Mouse (Mus musculus) lung, postnatal 4 days (tissue): ENCODE measurements at regions not wholly inside any gene's neighbourhood (a gene's known extent, or its start where the extent isn't known, plus 50 kb on each side); places are given as distances from the start of the nearest gene placed in this dataset.

ENCODE experiments used
- DNase-seq, 2 experiments: peaks; one replicate each; pipeline ENCODE4 v3.0.0; 2021

- DNase-seq, result no peak
These were observed 627.3 kb upstream of the Tmprss15 start for GRCm38 (mm10) chr16:79718230-79718629.

DNA sequence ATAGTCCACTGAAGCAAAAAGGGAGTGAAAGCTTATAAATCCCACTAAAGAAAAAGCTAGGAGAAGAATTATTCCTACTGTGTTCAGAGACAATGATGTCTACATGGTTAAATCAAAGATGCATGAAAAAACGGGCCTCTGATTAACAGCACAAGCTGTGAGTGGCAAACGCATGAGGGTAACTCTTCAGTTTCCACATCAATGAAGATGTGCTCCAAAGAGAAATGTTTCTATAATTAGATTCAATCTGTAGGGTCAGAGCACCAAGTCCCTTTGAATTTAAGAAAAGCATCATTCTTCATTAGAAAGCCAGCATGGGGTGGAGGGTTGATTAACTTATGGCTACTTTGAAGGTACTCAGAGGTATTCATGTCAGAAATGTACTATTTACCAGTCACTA is 601.5 kb upstream of the Tmprss15 start:
- DNase-seq, result no peak

- no peak for DNase-seq
These were observed 560.4 kb upstream of the Tmprss15 start for GRCm38 (mm10) chr16:79651162-79651741.

DNA sequence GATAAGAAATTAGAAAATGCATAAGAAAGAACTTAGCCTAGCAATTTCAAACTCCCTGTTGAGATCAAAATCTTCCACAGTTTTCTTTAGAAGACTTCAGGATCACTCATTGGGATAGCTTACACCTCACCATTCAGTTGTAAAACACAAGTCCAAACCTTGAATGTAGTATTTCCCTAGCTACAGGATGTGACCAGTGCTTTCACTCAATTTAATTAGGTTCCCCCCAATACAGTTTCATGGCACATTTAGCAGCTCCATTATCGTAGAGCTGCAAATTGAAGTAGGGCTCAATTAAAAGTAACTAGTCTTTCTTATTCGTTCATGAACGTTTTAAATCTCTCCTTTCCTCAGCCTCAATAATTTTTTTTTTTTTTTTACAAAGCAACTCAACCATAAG is 550.0 kb upstream of the Tmprss15 start:
- DNase-seq, result no peak

GRCm38 (mm10) chr16:79627139-79627538 is 536.2 kb upstream of the Tmprss15 start:
- no peak for DNase-seq

GRCm38 (mm10) chr16:79611002-79611401 is 520.1 kb upstream of the Tmprss15 start:
- no peak for DNase-seq

DNA sequence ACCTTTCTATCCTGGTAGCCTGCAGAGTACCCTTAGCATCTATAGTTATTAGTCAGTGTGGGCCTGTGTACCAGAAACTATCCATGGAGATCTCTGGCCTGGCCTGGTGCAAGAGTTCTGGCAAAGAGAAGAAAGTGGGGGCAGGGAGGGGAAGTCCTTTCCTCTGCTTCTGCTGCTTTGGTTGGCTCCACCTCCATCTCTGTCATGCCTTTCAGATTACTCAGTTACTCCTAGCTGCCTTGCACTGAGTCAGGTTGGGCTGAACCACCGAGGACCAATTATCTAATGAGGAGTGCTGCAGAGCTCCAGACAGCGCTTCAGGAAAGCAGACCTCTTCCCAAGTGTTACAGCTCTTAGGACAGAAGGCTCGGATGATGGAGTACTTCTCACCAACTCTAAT is 500.0 kb upstream of the Tmprss15 start:
- no peak for DNase-seq

- no peak for DNase-seq
These were observed 494.8 kb upstream of the Tmprss15 start for GRCm38 (mm10) chr16:79585745-79586144.

DNA sequence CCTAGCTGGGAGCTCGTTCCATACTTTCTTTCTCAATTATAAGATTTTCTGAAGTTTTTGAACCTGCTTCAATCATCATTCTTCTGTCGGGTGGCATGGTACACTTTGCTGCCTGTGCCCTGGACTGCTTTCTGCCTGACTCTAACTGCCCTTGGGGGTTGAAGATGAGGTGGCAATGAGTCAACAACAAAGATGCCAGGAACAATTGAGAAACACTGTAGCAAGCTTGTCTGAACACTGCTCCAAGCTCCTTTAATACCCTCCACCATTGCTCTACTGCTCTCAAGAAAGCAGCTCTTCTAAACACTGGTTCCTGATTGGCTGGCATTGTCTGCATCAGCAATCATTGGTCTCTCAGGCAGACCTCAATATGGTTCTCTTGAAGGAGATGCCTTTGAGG is 480.0 kb upstream of the Tmprss15 start:
- DNase-seq, result no peak

GRCm38 (mm10) chr16:79534370-79534769 is 443.5 kb upstream of the Tmprss15 start:
- no peak for DNase-seq

GRCm38 (mm10) chr16:79492493-79492892 is 401.6 kb upstream of the Tmprss15 start:
- DNase-seq, result no peak

GRCm38 (mm10) chr16:79450871-79451270 is 360.0 kb upstream of the Tmprss15 start:
- DNase-seq, result no peak

DNA sequence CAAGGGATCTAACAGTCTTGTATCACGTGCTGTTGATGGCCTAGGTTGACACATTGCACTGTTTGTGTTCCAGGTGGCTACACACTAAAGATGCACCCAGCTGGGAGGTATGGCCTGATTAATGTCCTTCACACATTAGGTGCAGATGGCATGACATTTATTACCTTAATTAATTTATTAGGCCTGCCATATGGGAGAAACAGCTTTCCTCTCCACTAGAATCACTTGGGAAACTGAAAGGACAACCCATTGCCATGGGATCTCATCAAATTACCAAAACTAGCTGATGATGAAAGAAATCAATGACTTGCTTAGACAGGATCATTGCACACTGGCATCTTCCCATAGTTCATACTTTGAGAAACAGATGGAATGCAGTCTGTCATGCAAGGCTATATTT is 358.8 kb upstream of the Tmprss15 start:
- DNase-seq, result no peak

DNA sequence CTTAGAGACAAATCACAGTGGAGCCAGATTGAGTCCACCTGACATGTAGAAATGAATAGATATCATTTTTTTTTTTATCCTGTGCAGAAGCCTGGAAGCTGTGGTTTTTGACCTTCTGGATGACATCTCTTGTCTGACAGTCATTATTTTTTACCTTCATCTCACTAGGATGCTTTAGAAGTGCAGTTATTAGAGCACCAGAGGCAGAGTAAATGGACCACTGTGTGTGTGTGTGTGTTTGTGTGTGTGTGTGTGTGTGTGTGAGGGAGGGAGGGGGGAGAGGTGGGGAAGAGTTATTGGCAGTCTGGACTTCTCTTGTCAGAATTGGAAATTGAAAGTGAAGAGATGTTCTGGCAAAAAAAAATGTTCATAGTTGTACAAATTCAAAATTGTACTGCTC is 316.5 kb upstream of the Tmprss15 start:
- DNase-seq, result no peak

DNA sequence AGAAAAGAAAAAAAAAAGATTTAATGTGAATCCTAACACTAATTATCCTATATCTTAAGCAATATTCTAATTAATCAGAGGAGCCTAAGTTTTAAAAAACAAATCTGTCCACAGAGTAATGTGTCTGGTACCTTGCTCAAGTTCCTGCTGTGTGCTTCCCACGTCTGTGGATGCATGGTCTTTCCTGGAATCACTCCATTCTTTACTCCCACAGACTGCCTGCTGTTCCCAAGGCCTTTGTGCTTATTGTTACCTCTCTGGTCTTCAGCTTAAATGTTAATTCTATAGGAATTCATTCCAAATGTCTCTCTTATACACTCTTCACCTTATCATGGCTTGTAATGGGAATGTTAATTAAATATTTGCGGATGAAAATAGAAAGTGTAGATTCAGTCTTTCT is 315.3 kb upstream of the Tmprss15 start:
- DNase-seq, result no peak

- DNase-seq, result no peak
These were observed 313.2 kb upstream of the Tmprss15 start for GRCm38 (mm10) chr16:79404064-79404463.

GRCm38 (mm10) chr16:79400100-79400499 is 309.2 kb upstream of the Tmprss15 start:
- no peak for DNase-seq

GRCm38 (mm10) chr16:79398476-79398875 is 307.6 kb upstream of the Tmprss15 start:
- DNase-seq, result no peak

DNA sequence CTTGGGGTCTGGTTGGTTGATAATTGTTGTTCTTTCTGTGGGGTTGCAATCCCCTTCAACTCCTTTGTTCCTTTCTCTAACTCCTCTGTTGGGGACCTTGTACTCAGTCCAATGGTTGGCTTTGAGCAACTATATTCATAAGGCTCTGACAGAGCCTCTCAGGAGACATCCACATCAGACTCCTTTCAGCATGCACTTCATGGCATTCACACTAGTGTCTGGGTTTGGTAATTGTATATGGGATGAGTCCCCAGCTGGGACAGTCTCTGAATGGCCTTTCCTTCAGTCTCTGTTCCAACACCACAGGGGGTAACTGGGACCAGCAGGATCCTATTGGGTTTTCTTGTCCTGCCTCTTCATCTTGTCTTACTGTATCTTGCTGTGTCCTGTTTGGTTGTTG is 303.5 kb upstream of the Tmprss15 start:
- no peak for DNase-seq

- DNase-seq, result no peak
These were observed 295.5 kb upstream of the Tmprss15 start for GRCm38 (mm10) chr16:79386421-79386820.

GRCm38 (mm10) chr16:79350127-79350526 is 259.2 kb upstream of the Tmprss15 start:
- DNase-seq, result no peak

DNA sequence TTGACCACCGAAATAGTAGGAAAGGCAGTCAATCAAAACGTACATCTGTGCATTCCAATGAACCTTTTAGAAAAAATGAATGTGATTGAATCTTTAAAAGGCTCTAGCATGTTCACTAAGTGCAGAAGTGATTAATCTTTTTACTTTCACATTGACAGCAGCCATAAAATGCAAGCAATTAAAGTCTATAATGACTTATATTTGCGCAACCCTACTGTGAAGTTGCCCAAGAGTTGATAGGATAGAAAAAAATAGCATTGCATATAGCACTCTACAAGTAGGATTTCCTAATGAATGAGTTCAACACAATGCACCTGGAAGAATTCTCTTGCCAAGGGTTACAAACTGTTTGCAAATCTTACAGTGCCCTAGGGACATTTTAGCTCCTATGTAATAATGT is 251.6 kb upstream of the Tmprss15 start:
- DNase-seq, result no peak

- DNase-seq, result no peak
These were observed 245.5 kb upstream of the Tmprss15 start for GRCm38 (mm10) chr16:79336416-79336815.

GRCm38 (mm10) chr16:79336016-79336415 is 245.1 kb upstream of the Tmprss15 start:
- no peak for DNase-seq

- no peak for DNase-seq
These were observed 222.4 kb upstream of the Tmprss15 start for GRCm38 (mm10) chr16:79313301-79313700.

- DNase-seq, result no peak
These were observed 221.8 kb upstream of the Tmprss15 start for GRCm38 (mm10) chr16:79312702-79313101.
